Mouse (Mus musculus): ENCODE data around the gene Gdnf.

Gene Gdnf

GRCm38 (mm10) chr15:7862890-7863289, 52.2 kb downstream of the Gdnf start:
- no peak for DNase-seq (ENCODE audit: low read depth)

- no peak for DNase-seq (ENCODE audit: low read depth)
Observed at GRCm38 (mm10) chr15:7863328-7863727, 52.7 kb downstream of the Gdnf start.

- peak; percentile 10 for DNase-seq (ENCODE audit: low read depth)
Observed at GRCm38 (mm10) chr15:7865305-7865704, 54.7 kb downstream of the Gdnf start.

GRCm38 (mm10) chr15:7872473-7872872, 61.8 kb downstream of the Gdnf start:
- no peak for DNase-seq (ENCODE audit: low read depth)

- peak; percentile 22 for DNase-seq (ENCODE audit: low read depth)
Observed at GRCm38 (mm10) chr15:7875879-7876278, 65.2 kb downstream of the Gdnf start.

GRCm38 (mm10) chr15:7877560-7878467, 67.2 kb downstream of the Gdnf start:
- peak; percentile 77 for DNase-seq (ENCODE audit: low read depth)

GRCm38 (mm10) chr15:7878861-7879260, 68.2 kb downstream of the Gdnf start:
- DNase-seq (ENCODE audit: low read depth) = no peak

GRCm38 (mm10) chr15:7879956-7880355, 69.3 kb downstream of the Gdnf start:
- DNase-seq (ENCODE audit: low read depth) = no peak

GRCm38 (mm10) chr15:7884181-7884580, 73.5 kb downstream of the Gdnf start:
- DNase-seq (ENCODE audit: low read depth) = no peak

- DNase-seq (ENCODE audit: low read depth) = no peak
Observed at GRCm38 (mm10) chr15:7885106-7885505, 74.5 kb downstream of the Gdnf start.

GRCm38 (mm10) chr15:7886591-7886990, 75.9 kb downstream of the Gdnf start:
- peak; percentile 69 for DNase-seq (ENCODE audit: low read depth)
